Mouse (Mus musculus) stomach, embryonic 15.5 days (tissue): ENCODE measurements at regions not wholly inside any gene's neighbourhood (a gene's known extent, or its start where the extent isn't known, plus 50 kb on each side); places are given as distances from the start of the nearest gene placed in this dataset.
A peak's percentile ranks its signal among the peaks of the same experiment; 100 is the strongest.

ENCODE experiments used
- ATAC-seq: fragments of 200-750 bp; cut with Nextera tagmentation; 2 replicates; pipeline ENCODE4 v1.8.0; 2017; ENCODE audit warnings: low read depth, moderate number of reproducible peaks, moderate TSS enrichment; ENCODE audit not compliant: insufficient read depth, low FRiP score
- H3K27ac ChIP-seq: fragments of 300-500 bp; sonication (generic); 2 replicates; pipeline ENCODE4 v1.5.1; 2015; ENCODE audit warnings: mild to moderate bottlenecking, inconsistent platforms
- H3K27me3 ChIP-seq: fragments of 300-500 bp; sonication (generic); replicated peaks from 2 replicates; pipeline ENCODE4 v1.6.1; 2015; ENCODE audit warnings: inconsistent platforms
- H3K36me3 ChIP-seq: fragments of 300-500 bp; sonication (generic); 2 replicates; pipeline ENCODE4 v1.6.1; 2015; ENCODE audit warnings: inconsistent platforms
- H3K4me1 ChIP-seq: fragments of 300-500 bp; sonication (generic); 2 replicates; pipeline ENCODE4 v1.6.1; 2015; ENCODE audit warnings: inconsistent platforms
- H3K4me2 ChIP-seq: fragments of 300-500 bp; sonication (generic); 2 replicates; pipeline ENCODE4 v1.6.1; 2015; ENCODE audit warnings: mild to moderate bottlenecking, inconsistent platforms
- H3K4me3 ChIP-seq: fragments of 300-500 bp; sonication (generic); replicated peaks from 2 replicates; pipeline ENCODE4 v1.5.1; 2015; ENCODE audit warnings: inconsistent platforms
- H3K9ac ChIP-seq: fragments of 300-500 bp; sonication (generic); 2 replicates; pipeline ENCODE4 v1.6.1; 2015; ENCODE audit warnings: inconsistent platforms
- H3K9me3 ChIP-seq: fragments of 300-500 bp; sonication (generic); 2 replicates; pipeline ENCODE4 v1.6.1; 2016; ENCODE audit warnings: inconsistent platforms
- WGBS: fragments of 180-500 bp; shearing (Covaris S2); methylation state at CpG from one replicate; pipeline ENCODE4 v1.1.7; 2015; 5-methylcytosine and 5-hydroxymethylcytosine counted together

DNA sequence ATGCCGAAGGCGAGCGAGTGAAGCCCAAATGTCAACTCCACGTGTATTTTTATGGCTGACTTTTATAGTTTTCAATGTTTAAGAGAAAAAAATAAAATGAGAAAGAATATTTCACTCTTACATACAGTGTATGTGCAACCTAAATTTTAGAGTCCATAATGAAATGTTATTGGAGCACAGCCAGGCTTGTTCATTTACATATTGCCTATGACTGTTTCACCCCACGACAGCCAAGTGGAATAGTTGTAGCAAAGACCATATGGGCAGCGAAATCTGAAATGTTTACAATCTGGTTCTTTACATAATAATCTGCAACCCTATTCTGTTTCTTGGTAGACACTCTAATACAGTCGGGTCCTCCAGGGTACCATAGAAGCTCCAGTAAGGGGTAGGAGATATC lies 223.3 kb upstream of the Noct start:
- WGBS: 83% methylated on average over 7 of the region's 7 CpGs
- no peaks in the 10 kb centered on the region for H3K27me3 ChIP-seq

GRCm38 (mm10) chr3:51002662-51003061 lies 221.6 kb upstream of the Noct start:
- no peaks in the 10 kb centered on the region for H3K9me3 ChIP-seq
- no peaks in the 10 kb centered on the region for H3K36me3 ChIP-seq
- H3K4me3 ChIP-seq: no peak overlapping the region
- no peaks in the 10 kb centered on the region for H3K4me1 ChIP-seq
- no peak overlapping the region for H3K4me2 ChIP-seq
- no peak overlapping the region for H3K27ac ChIP-seq
- 66% methylated on average over 6 of the region's 6 CpGs for WGBS
- no peaks in the 10 kb centered on the region for H3K27me3 ChIP-seq
- ATAC-seq: no peak
- no peak overlapping the region for H3K9ac ChIP-seq

More for the DNA sequence above, 223.3 kb upstream of the Noct start:
- no peaks in the 10 kb centered on the region for H3K36me3 ChIP-seq
- no peak overlapping the region for H3K9ac ChIP-seq
- no peaks in the 10 kb centered on the region for H3K9me3 ChIP-seq
- ATAC-seq: no peak
- H3K4me3 ChIP-seq: no peak overlapping the region
- H3K27ac ChIP-seq: no peak overlapping the region
- no peaks in the 10 kb centered on the region for H3K4me1 ChIP-seq
- H3K4me2 ChIP-seq: no peak overlapping the region

DNA sequence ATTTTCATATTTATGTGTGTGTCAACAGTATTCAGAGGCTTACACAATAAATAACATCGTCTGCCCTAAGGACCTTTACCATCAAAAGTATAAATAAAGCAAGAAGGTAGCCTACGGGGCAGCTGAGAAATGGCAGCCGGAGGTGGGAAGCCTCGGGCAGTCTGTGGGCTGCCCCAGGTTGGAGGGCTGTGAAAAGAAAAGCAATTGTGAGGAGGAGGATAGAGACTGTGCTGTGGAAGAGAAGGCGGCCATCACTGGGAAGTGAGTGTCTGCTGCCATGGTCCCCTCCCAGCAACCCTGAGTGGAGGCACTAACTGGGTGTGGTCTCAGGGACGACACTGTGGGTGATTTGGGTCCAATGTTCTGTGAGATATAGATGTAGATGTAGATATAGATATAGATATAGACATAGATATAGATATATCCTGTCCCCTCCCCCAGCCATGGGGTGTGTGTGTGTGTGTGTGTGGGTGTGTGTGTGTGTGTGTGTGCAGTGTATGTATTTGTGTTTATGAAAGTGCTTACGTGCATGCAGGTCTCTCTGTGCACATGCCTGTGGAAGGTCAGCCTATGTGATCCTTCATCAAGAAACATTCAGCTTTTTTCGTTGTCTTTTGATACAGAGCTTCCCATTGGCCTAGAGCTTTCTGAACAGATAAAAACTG lies 220.6 kb upstream of the Noct start:
- no peak for ATAC-seq
- no peak overlapping the region for H3K27ac ChIP-seq
- no peaks in the 10 kb centered on the region for H3K4me1 ChIP-seq
- H3K36me3 ChIP-seq: no peaks in the 10 kb centered on the region
- H3K4me3 ChIP-seq: no peak overlapping the region
- H3K4me2 ChIP-seq: no peak overlapping the region
- WGBS: 73% methylated on average over 8 of the region's 8 CpGs
- no peaks in the 10 kb centered on the region for H3K9me3 ChIP-seq
- H3K27me3 ChIP-seq: no peaks in the 10 kb centered on the region
- no peak overlapping the region for H3K9ac ChIP-seq

GRCm38 (mm10) chr3:51004216-51004615 lies 220.0 kb upstream of the Noct start:
- no peak for ATAC-seq
- WGBS: 62% methylated on average over 1 of the region's 1 CpGs
- Histone ChIP-seq H3K36me3 (no peaks in the 10 kb centered on the region), H3K27ac (no peak overlapping the region), H3K4me3 (no peak overlapping the region), H3K9me3 (no peaks in the 10 kb centered on the region), H3K27me3 (no peaks in the 10 kb centered on the region), H3K4me1 (no peaks in the 10 kb centered on the region), H3K4me2 (no peak overlapping the region), H3K9ac (no peak overlapping the region)

DNA sequence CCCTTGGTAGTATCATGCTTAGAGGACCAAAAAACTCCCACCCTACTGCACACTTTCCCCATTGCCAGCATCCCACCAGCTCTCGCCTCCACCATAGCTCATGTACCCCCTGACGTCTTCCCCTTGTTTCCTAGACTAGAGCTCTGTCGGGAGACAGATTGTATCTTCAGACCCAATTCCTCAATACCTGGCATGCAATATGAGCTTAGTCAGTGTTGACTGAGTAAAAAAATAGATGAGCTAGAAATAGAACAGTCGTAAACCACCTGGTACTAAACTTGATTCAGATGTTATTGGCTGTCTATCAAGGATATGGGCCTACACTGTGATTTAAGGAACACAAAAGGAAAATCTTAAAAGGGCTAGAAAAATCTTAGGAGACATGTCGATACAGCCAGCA lies 215.1 kb upstream of the Noct start:
- WGBS: 84% methylated on average over 5 of the region's 5 CpGs
- H3K36me3 ChIP-seq: no peaks in the 10 kb centered on the region

DNA sequence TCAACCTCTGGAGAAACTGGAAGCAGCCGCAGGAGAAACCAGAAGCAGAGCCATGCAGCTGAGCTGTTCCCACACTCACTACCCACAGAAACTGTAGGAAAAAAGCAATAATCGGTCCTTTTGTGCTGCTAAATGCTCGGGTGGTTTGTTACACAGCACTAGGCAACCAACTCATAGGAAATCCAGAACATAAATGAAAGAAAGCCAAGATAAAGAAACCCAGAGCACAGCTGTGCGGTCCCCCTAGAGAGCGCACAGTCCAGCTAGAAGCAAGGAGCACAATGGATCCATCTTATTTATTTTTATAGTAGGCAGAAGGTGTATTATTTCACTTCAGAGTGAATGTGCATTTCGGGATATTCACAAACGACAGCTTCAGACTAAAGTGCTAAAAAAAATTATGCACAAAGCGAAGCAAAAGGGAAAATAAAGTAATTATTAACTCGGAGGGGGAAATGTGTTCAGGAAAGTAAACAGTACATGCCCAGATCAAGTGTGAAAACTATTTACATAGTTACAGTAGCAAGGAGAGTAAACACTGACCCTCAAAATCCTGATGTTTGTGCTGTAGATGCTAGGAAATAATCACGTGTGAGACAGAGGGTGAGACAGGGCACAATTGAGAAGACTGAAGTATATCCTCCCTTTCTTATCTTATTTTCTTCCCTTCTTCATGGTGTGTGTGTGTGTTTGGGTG lies 204.4 kb upstream of the Noct start:
- H3K9me3 ChIP-seq: no peaks in the 10 kb centered on the region
- WGBS: 52% methylated on average over 10 of the region's 10 CpGs
- peak overlapping the region; percentile 83 for H3K27ac ChIP-seq
- no peaks in the 10 kb centered on the region for H3K4me1 ChIP-seq
- H3K4me3 ChIP-seq: 0 out of 2 replicates have a peak overlapping the region, but pooled peaks have one; percentile 2
- H3K27me3 ChIP-seq: no peaks in the 10 kb centered on the region
- peak overlapping the region; percentile 40 for H3K4me2 ChIP-seq
- no peak overlapping the region for H3K9ac ChIP-seq
- no peaks in the 10 kb centered on the region for H3K36me3 ChIP-seq
- ATAC-seq: peak; percentile 73

More for the DNA sequence above, 215.1 kb upstream of the Noct start:
- H3K27ac ChIP-seq: no peak overlapping the region
- no peak overlapping the region for H3K9ac ChIP-seq
- H3K9me3 ChIP-seq: no peaks in the 10 kb centered on the region
- no peak for ATAC-seq
- no peaks in the 10 kb centered on the region for H3K4me1 ChIP-seq
- H3K4me3 ChIP-seq: no peak overlapping the region
- H3K4me2 ChIP-seq: no peak overlapping the region
- no peaks in the 10 kb centered on the region for H3K27me3 ChIP-seq

- no peak overlapping the region for H3K4me2 ChIP-seq
- H3K36me3 ChIP-seq: no peaks in the 10 kb centered on the region
- H3K4me1 ChIP-seq: no peaks in the 10 kb centered on the region
- H3K4me3 ChIP-seq: no peak overlapping the region
- no peak overlapping the region for H3K9ac ChIP-seq
- H3K27ac ChIP-seq: no peak overlapping the region
- no peak for ATAC-seq
- H3K9me3 ChIP-seq: no peaks in the 10 kb centered on the region
- 66% methylated on average over 6 of the region's 6 CpGs for WGBS
- H3K27me3 ChIP-seq: no peaks in the 10 kb centered on the region
These were observed 199.6 kb upstream of the Noct start for GRCm38 (mm10) chr3:51024655-51025054.

DNA sequence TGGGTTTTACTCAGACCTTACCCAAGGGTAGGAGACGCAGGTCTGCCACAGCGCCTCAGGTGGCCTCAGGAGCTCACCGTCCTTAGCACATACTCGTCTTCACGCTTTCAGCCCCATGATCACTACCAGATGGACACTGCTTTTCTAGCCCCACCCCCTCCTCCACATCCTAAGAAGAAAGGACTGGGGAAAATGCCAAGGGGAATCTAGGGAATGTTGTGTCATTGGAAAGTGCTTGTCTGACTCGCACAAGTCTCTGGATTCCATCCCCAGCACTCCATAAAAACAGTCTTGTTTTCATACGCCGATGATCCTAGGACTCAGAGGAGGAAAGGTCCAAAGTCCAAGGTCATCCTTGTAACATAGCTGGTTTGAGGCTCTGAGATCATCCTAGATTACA lies 192.4 kb upstream of the Noct start:
- peak; percentile 14; the same call in 1 of the 2 replicates for ATAC-seq
- Histone ChIP-seq H3K9ac (no peak overlapping the region), H3K4me1 (no peaks in the 10 kb centered on the region), H3K36me3 (no peaks in the 10 kb centered on the region), H3K27me3 (no peaks in the 10 kb centered on the region), H3K27ac (no peak overlapping the region), H3K4me2 (no peak overlapping the region), H3K4me3 (no peak overlapping the region), H3K9me3 (no peaks in the 10 kb centered on the region)
- 67% methylated on average over 8 of the region's 8 CpGs for WGBS

GRCm38 (mm10) chr3:51033292-51033691 lies 191.0 kb upstream of the Noct start:
- Histone ChIP-seq H3K4me2 (no peak overlapping the region), H3K27ac (no peak overlapping the region), H3K9me3 (no peaks in the 10 kb centered on the region), H3K36me3 (no peaks in the 10 kb centered on the region), H3K4me3 (no peak overlapping the region), H3K4me1 (no peaks in the 10 kb centered on the region), H3K27me3 (no peaks in the 10 kb centered on the region), H3K9ac (no peak overlapping the region)
- 81% methylated on average over 2 of the region's 2 CpGs for WGBS
- ATAC-seq: no peak

- no peak overlapping the region for H3K4me3 ChIP-seq
- no peak for ATAC-seq
These were observed 187.4 kb upstream of the Noct start for GRCm38 (mm10) chr3:51036700-51037306.

DNA sequence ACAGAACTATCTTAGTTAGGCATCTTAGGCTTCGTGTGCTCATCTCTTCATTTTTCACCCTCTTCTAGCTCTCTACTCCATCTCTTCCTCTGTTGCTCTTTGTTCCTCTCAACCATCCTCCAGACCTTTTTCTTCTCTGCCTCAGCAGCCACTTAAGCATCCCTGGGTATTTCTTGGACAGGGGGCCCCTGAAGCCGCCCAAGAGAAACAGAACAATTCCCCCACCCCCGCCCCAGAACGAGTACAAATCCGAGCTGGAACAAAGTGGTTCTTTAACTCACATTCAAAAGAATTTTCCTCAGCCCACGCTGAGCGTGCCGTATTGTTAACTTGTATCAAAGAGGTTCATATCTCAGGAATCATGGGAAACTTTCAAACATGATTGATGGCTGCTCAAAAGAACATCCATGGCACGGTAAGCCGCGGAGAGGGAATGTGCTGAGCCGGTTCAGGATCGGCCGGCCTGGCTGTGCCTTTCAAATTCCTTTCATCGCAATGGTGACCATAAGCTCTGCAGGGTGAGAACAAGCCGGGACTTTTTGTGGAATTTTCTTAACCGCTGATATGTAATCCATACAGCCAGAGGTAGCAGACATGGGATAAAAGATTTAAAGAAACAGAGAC lies 181.9 kb upstream of the Noct start:
- WGBS: 36% methylated on average over 17 of the region's 17 CpGs
- Histone ChIP-seq H3K4me1 (no peaks in the 10 kb centered on the region), H3K4me2 (peak overlapping the region; percentile 24), H3K4me3 (no peak overlapping the region), H3K9me3 (no peaks in the 10 kb centered on the region), H3K27me3 (no peaks in the 10 kb centered on the region), H3K36me3 (no peaks in the 10 kb centered on the region), H3K27ac (no peak overlapping the region), H3K9ac (no peak overlapping the region)
- no peak for ATAC-seq

More at GRCm38 (mm10) chr3:51036700-51037306, 187.4 kb upstream of the Noct start:
- Histone ChIP-seq H3K4me1 (no peaks in the 10 kb centered on the region), H3K27me3 (no peaks in the 10 kb centered on the region), H3K4me2 (no peak overlapping the region), H3K36me3 (no peaks in the 10 kb centered on the region), H3K9ac (no peak overlapping the region), H3K27ac (no peak overlapping the region), H3K9me3 (no peaks in the 10 kb centered on the region)
- 30% methylated on average over 17 of the region's 17 CpGs for WGBS

DNA sequence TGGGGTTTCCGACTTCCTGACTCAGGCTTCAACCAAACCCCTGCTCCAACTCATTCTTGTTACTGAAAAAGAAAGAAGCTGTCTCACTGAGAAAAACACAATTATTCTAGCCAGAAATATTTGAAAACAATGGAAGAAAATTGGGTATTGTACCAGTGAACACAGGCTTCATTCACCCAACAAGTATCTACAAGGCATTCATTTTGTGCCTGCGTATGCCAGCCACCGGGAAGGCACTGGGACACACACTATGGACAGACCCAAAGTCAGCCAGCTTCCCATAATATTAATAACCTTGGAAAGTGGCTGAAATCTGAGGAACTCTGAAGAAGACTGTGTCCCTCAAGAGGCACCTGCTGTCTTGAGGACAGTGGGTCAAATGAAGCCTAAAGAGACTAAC lies 175.5 kb upstream of the Noct start:
- WGBS: 90% methylated on average over 3 of the region's 3 CpGs
- no peak overlapping the region for H3K4me2 ChIP-seq
- no peaks in the 10 kb centered on the region for H3K36me3 ChIP-seq
- H3K9me3 ChIP-seq: no peaks in the 10 kb centered on the region
- no peaks in the 10 kb centered on the region for H3K27me3 ChIP-seq
- ATAC-seq: no peak
- no peaks in the 10 kb centered on the region for H3K4me1 ChIP-seq
- no peak overlapping the region for H3K27ac ChIP-seq
- no peak overlapping the region for H3K9ac ChIP-seq
- no peak overlapping the region for H3K4me3 ChIP-seq
